Mouse (Mus musculus) lung, embryonic 14.5 days (tissue): ENCODE data around the gene Foxk1. TPM values are rescaled to one million over a fixed set of nuclear protein-coding genes. Genes with fewer than 3 reads are reported as not detected.

Source experiments
- ATAC-seq: fragments of 200-750 bp; cut with Nextera tagmentation; 2 replicates; pipeline ENCODE4 v1.8.0; 2017; ENCODE audit warnings: mild to moderate bottlenecking, moderate TSS enrichment, moderate library complexity; ENCODE audit not compliant: insufficient read depth
- DNase-seq: peaks from one replicate; pipeline ENCODE4 v3.0.0-alpha.2; 2015
- H3K27ac ChIP-seq: fragments of 300-500 bp; sonication (generic); 2 replicates; pipeline ENCODE4 v1.5.1; 2014; ENCODE audit warnings: low read depth, mild to moderate bottlenecking, moderate library complexity
- H3K27me3 ChIP-seq: fragments of 300-500 bp; sonication (generic); 2 replicates; pipeline ENCODE4 v1.6.1; 2014; ENCODE audit warnings: low read length, control low read depth; ENCODE audit not compliant: insufficient read depth
- H3K36me3 ChIP-seq: fragments of 300-500 bp; sonication (generic); 2 replicates; pipeline ENCODE4 v1.6.1; 2014; ENCODE audit warnings: control low read depth; ENCODE audit not compliant: insufficient read depth
- H3K4me1 ChIP-seq: fragments of 300-500 bp; sonication (generic); 2 replicates; pipeline ENCODE4 v1.6.1; 2014; ENCODE audit warnings: antibody characterized with exemption, control low read depth; ENCODE audit not compliant: insufficient read depth
- H3K4me2 ChIP-seq: fragments of 300-500 bp; sonication (generic); 2 replicates; pipeline ENCODE4 v1.6.1; 2014; ENCODE audit warnings: mild to moderate bottlenecking
- H3K4me3 ChIP-seq: fragments of 300-500 bp; sonication (generic); 2 replicates; pipeline ENCODE4 v1.5.1; 2014; ENCODE audit warnings: low read depth, low read length
- H3K9ac ChIP-seq: fragments of 300-500 bp; sonication (generic); 2 replicates; pipeline ENCODE4 v1.6.1; 2014
- H3K9me3 ChIP-seq: fragments of 300-500 bp; sonication (generic); 2 replicates; pipeline ENCODE4 v1.6.1; 2016; ENCODE audit warnings: low read depth, low read length, control low read depth
- CTCF ChIP-seq: IDR thresholded peaks from 2 replicates; pipeline ENCODE4 v1.5.1; 2016; ENCODE audit warnings: antibody characterized with exemption, low read depth
- WGBS: fragments of 180-500 bp; shearing (Covaris S2); extraction: QIAGEN DNeasy Blood & Tissue Kit; methylation state at CpG from one replicate; pipeline ENCODE4 v1.1.7; 2014; 5-methylcytosine and 5-hydroxymethylcytosine counted together
- polyA plus RNA-seq: library from polyadenylated mRNA; unstranded; fragments of >200 nt; fragmentation: Nextera tagmentation; extraction: Ambion mirVana; gene quantifications from 2 replicates; pipeline ENCODE4 v1.2.1, GENCODE M21; 2014

The Foxk1 gene
- polyA plus RNA-seq, 1 experiment from 2014 or later, result 7.9 TPM

GRCm38 (mm10) chr5:142462641-142462948 lies 61.3 kb downstream of the Foxk1 start:
- Histone ChIP-seq H3K9me3 (no peaks in the 10 kb centered on the region), H3K27me3 (no peaks in the 10 kb centered on the region), H3K9ac (no peak overlapping the region), H3K36me3 (peaks cover 24% of the 10 kb centered on the region), H3K4me2 (no peak overlapping the region), H3K4me3 (no peak overlapping the region), H3K4me1 (no peaks in the 10 kb centered on the region), H3K27ac (no peak overlapping the region)
- DNase-seq (no peak), ATAC-seq (no peak)
- TF ChIP-seq CTCF, result no peak
- WGBS, result 77% methylated on average over 2 of the region's 2 CpGs

- H3K9ac ChIP-seq, result 0 out of 2 replicates have a peak overlapping the region, but pooled peaks have one; percentile 10
- no peak for TF ChIP-seq CTCF
- peaks cover 22% of the 10 kb centered on the region for H3K36me3 ChIP-seq
- peak overlapping the region; percentile 74 for H3K27ac ChIP-seq
- H3K27me3 ChIP-seq, result no peaks in the 10 kb centered on the region
- H3K9me3 ChIP-seq, result no peaks in the 10 kb centered on the region
- H3K4me3 ChIP-seq, result peak overlapping the region; percentile 78
- no peaks in the 10 kb centered on the region for H3K4me1 ChIP-seq
- H3K4me2 ChIP-seq, result peak overlapping the region; percentile 86
- ATAC-seq, result no peak
- DNase-seq, result no peak
- WGBS, result 85% methylated on average over 6 of the region's 6 CpGs
Measured at GRCm38 (mm10) chr5:142463011-142463410, 61.7 kb downstream of the Foxk1 start.

GRCm38 (mm10) chr5:142463461-142464454 lies 62.5 kb downstream of the Foxk1 start, which contains the start of gene Ap5z1:
TSS of gene Ap5z1 (plus strand) at chr5:142463944.
- Histone ChIP-seq H3K9ac (peak within 1 kb of the TSS; percentile 67), H3K4me3 (peak within 1 kb of the TSS; percentile 78), H3K9me3 (no peaks in the 10 kb centered on the region), H3K4me2 (peak within 1 kb of the TSS; percentile 86), H3K36me3 (peaks cover 21% of the 10 kb centered on the region), H3K27ac (peak within 1 kb of the TSS; percentile 74), H3K4me1 (no peaks in the 10 kb centered on the region), H3K27me3 (no peaks in the 10 kb centered on the region)
- TF ChIP-seq CTCF, result no peak
- 1% methylated on average over 60 of the region's 60 CpGs for WGBS
- peak; percentile 97 for DNase-seq
- peak; percentile 85 for ATAC-seq

- H3K4me3 ChIP-seq, result no peak overlapping the region
- no peak overlapping the region for H3K9ac ChIP-seq
- DNase-seq (no peak), ATAC-seq (no peak)
- no peak for TF ChIP-seq CTCF
- no peaks in the 10 kb centered on the region for H3K27me3 ChIP-seq
- no peak overlapping the region for H3K4me2 ChIP-seq
- no peaks in the 10 kb centered on the region for H3K9me3 ChIP-seq
- H3K36me3 ChIP-seq, result peaks cover 21% of the 10 kb centered on the region; the same call in 1 of the 2 replicates
- no peak overlapping the region for H3K27ac ChIP-seq
- 94% methylated on average over 13 of the region's 13 CpGs for WGBS
- H3K4me1 ChIP-seq, result no peaks in the 10 kb centered on the region
Measured at GRCm38 (mm10) chr5:142468375-142468774, 67.1 kb downstream of the Foxk1 start.

GRCm38 (mm10) chr5:142469796-142470195 lies 68.5 kb downstream of the Foxk1 start:
- Histone ChIP-seq H3K4me1 (no peaks in the 10 kb centered on the region), H3K9ac (no peak overlapping the region), H3K27me3 (no peaks in the 10 kb centered on the region), H3K4me2 (no peak overlapping the region), H3K4me3 (no peak overlapping the region), H3K36me3 (peaks cover 22% of the 10 kb centered on the region; the same call in 1 of the 2 replicates), H3K9me3 (no peaks in the 10 kb centered on the region), H3K27ac (no peak overlapping the region)
- TF ChIP-seq CTCF, result no peak
- WGBS, result 83% methylated on average over 11 of the region's 11 CpGs
- DNase-seq, result no peak
- ATAC-seq, result no peak

DNA sequence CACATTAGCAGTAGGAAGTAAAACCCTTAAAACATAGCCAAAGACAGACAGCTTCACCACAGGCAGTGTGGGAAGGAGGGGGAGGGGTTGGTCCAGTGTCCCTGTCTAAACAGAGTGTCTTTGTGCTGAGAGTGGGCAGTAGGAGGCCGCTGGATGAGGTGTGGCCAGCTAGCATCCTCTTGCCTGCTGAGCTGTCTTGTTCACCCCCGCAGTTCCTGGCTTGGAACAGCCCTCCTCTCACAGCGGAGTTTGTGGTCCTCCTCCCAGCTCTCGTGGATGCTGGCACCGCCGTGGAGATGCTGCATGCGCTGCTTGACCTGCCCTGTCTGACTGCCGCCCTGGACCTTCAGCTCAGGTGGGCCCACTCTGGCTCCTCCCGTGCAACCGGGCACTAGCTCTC lies 72.4 kb downstream of the Foxk1 start:
- Histone ChIP-seq H3K9me3 (no peaks in the 10 kb centered on the region), H3K4me2 (no peak overlapping the region), H3K27me3 (no peaks in the 10 kb centered on the region), H3K4me3 (no peak overlapping the region), H3K27ac (no peak overlapping the region), H3K4me1 (no peaks in the 10 kb centered on the region), H3K9ac (no peak overlapping the region), H3K36me3 (peaks cover 17% of the 10 kb centered on the region; the same call in 1 of the 2 replicates)
- DNase-seq, result no peak
- 64% methylated on average over 10 of the region's 10 CpGs for WGBS
- no peak for ATAC-seq
- TF ChIP-seq CTCF, result no peak

DNA sequence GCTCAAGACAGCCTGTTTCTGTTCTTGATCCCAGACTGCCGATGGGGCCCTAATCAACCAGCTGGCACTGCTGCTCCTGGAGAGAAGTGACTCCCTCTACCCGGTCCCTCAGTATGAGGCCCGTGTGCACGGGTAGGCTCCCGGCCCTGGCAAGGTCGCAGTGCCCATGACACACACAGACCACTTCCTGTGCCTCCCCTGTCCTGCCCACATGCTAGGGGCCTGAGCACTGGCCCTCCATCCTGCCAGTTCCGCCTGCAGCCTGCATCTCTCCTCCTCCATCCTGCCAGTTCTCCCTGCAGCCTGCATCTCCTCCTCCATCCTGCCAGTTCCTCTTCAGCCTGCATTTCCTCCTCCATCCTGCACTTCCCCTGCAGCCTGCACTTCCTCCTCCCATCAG lies 74.4 kb downstream of the Foxk1 start:
- H3K4me1 ChIP-seq, result no peaks in the 10 kb centered on the region
- H3K4me3 ChIP-seq, result no peak overlapping the region
- no peak overlapping the region for H3K27ac ChIP-seq
- TF ChIP-seq CTCF, result no peak
- no peak overlapping the region for H3K9ac ChIP-seq
- DNase-seq (no peak), ATAC-seq (no peak)
- no peaks in the 10 kb centered on the region for H3K9me3 ChIP-seq
- H3K36me3 ChIP-seq, result 0 out of 2 replicates have a peak, but pooled peaks cover 4% of the 10 kb centered on the region
- no peak overlapping the region for H3K4me2 ChIP-seq
- no peaks in the 10 kb centered on the region for H3K27me3 ChIP-seq
- WGBS, result 84% methylated on average over 7 of the region's 7 CpGs
